14 mouse cellular contexts compared by ENCODE assay signal in the genomic region with DNA sequence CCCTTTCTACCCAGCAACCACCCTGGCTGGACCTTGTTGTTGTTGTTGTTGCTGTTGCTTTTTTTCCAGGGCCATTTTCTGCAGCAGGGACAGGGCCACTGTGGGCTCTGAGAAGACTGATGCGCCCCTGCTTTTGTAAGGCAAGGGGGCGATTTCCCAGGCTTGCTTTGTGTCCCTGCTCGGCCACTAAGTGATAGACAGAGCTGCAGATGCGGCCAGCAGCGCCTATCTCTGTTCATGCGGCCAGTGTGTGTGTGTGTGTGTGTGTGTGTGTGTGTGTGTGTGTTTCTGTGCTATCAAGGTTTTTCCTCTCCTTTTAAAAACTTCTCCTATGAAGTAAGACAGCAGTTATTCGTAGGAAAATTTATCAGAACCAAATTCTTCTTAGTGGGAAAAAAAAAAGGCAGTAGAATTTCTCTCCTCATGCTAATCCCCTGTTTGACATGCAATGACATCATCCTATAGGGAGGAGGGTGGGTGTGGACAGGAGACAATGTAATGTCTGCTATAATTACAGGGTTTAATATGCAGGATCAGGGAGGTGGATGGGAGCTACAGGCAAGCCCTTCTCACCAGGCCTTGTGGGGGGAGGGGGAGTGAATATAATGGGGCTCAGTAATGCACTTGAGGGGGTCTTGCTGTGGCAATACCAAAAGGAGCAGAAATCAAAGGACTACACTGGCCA. TPM values are rescaled to one million over a fixed set of nuclear protein-coding genes. Genes with fewer than 3 reads are reported as not detected.
DNase-seq lines count a peak whose midpoint lies in the region; ATAC-seq and TF ChIP-seq lines count a peak whose summit lies in the region.
"Had no signal": no experiment of that assay in that cellular context is flagged by ENCODE, and none has a peak within 500 bp of the region (broad histone marks: within the 10 kb centered on the region; RNA-seq: fewer than 3 reads in every experiment).

No protein-coding gene starts in this region.

- no peaks in the 10 kb centered on the region for H3K36me3 ChIP-seq in kidney, embryonic 15.5 days
- 0 out of 2 replicates have a peak, but pooled peaks cover 7% of the 10 kb centered on the region for H3K36me3 ChIP-seq in forebrain, embryonic 15.5 days
- H3K36me3 ChIP-seq in midbrain, embryonic 13.5 days: peaks cover 41% of the 10 kb centered on the region
- H3K36me3 ChIP-seq in stomach, embryonic 16.5 days (ENCODE audit: control insufficient read depth, insufficient read depth, low read length): no peaks in the 10 kb centered on the region

- no peak overlapping the region for H3K4me2 ChIP-seq in kidney, embryonic 15.5 days
- peak overlapping the region; percentile 13 for H3K4me2 ChIP-seq in forebrain, embryonic 15.5 days (replicated peaks)
- peak overlapping the region; percentile 45 for H3K4me2 ChIP-seq in midbrain, embryonic 13.5 days (replicated peaks)
- no peak overlapping the region for H3K4me2 ChIP-seq in stomach, embryonic 16.5 days (ENCODE audit: low read depth, low read length)
- H3K4me2 ChIP-seq: limb, embryonic 13.5 days had no signal

- H3K27me3 ChIP-seq in kidney, embryonic 15.5 days: no peaks in the 10 kb centered on the region
- H3K27me3 ChIP-seq in forebrain, embryonic 15.5 days: no peaks in the 10 kb centered on the region
- no peaks in the 10 kb centered on the region for H3K27me3 ChIP-seq in midbrain, embryonic 13.5 days
- H3K27me3 ChIP-seq in stomach, embryonic 16.5 days (ENCODE audit: control insufficient read depth, insufficient read depth, low read length): no peaks in the 10 kb centered on the region
- H3K27me3 ChIP-seq: limb, embryonic 13.5 days; Patski had no signal

- TF ChIP-seq POLR2A in lung, adult 2 months (IDR thresholded peaks at IDR 0.05; ENCODE audit: borderline replicate concordance, extremely low read depth, low read depth, low read length): no peak

- DNase-seq in kidney, postnatal 10 days: no peak
- no peak for DNase-seq in thymus, postnatal 36 days
- no peak for DNase-seq in left cerebral cortex, adult 18-20 months (ENCODE audit: low spot score in 2 of 2)
- no peak for DNase-seq in lung, adult 2 months
- DNase-seq: cerebellum, adult 2 months; heart, adult 18-20 months; kidney, postnatal 25 days; lung, postnatal 4 days had no signal

- no peak overlapping the region for H3K9ac ChIP-seq in kidney, embryonic 15.5 days
- peak overlapping the region; percentile 17; the same call in 1 of the 2 replicates for H3K9ac ChIP-seq in forebrain, embryonic 15.5 days (replicated peaks)
- H3K9ac ChIP-seq in midbrain, embryonic 13.5 days (replicated peaks): peak overlapping the region; percentile 21; the same call in 1 of the 2 replicates
- no peak overlapping the region for H3K9ac ChIP-seq in stomach, embryonic 16.5 days (ENCODE audit: low read length)
- H3K9ac ChIP-seq: limb, embryonic 13.5 days had no signal

- no peak overlapping the region for H3K4me3 ChIP-seq in kidney, embryonic 15.5 days (replicated peaks)
- no peak overlapping the region for H3K4me3 ChIP-seq in forebrain, embryonic 15.5 days
- no peak overlapping the region for H3K4me3 ChIP-seq in midbrain, embryonic 13.5 days (replicated peaks)
- H3K4me3 ChIP-seq in stomach, embryonic 16.5 days (replicated peaks; ENCODE audit: low read length): no peak overlapping the region
- H3K4me3 ChIP-seq in lung, adult 2 months (replicated peaks; ENCODE audit: extremely low read depth, low read depth, low read length): no peak overlapping the region
- H3K4me3 ChIP-seq: limb, embryonic 13.5 days had no signal

- ATAC-seq in kidney, embryonic 15.5 days (replicated peaks; ENCODE audit: low FRiP score): 0 out of 2 replicates have a peak, but pooled peaks have one; percentile 18
- peak; percentile 60 for ATAC-seq in forebrain, embryonic 15.5 days (replicated peaks)
- peak; percentile 89 for ATAC-seq in midbrain, embryonic 13.5 days
- 0 out of 2 replicates have a peak, but pooled peaks have one; percentile 47 for ATAC-seq in stomach, embryonic 16.5 days (ENCODE audit: insufficient read depth, low FRiP score)
- ATAC-seq: Patski had no signal

- H3K9me3 ChIP-seq in kidney, embryonic 15.5 days (replicated peaks): no peaks in the 10 kb centered on the region
- H3K9me3 ChIP-seq in forebrain, embryonic 15.5 days: no peaks in the 10 kb centered on the region
- H3K9me3 ChIP-seq in midbrain, embryonic 13.5 days: no peaks in the 10 kb centered on the region
- H3K9me3 ChIP-seq in stomach, embryonic 16.5 days (replicated peaks; ENCODE audit: control insufficient read depth, low read length): no peaks in the 10 kb centered on the region
- H3K9me3 ChIP-seq: limb, embryonic 13.5 days had no signal

- H3K27ac ChIP-seq in kidney, embryonic 15.5 days: no peak overlapping the region
- H3K27ac ChIP-seq in forebrain, embryonic 15.5 days (replicated peaks): peak overlapping the region; percentile 78
- peak overlapping the region; percentile 87 for H3K27ac ChIP-seq in midbrain, embryonic 13.5 days
- H3K27ac ChIP-seq in stomach, embryonic 16.5 days (ENCODE audit: low read length): peak overlapping the region; percentile 32
- H3K27ac ChIP-seq: limb, embryonic 13.5 days had no signal

- peaks cover 9% of the 10 kb centered on the region; the same call in 1 of the 2 replicates for H3K4me1 ChIP-seq in kidney, embryonic 15.5 days
- peaks cover 66% of the 10 kb centered on the region for H3K4me1 ChIP-seq in forebrain, embryonic 15.5 days
- H3K4me1 ChIP-seq in midbrain, embryonic 13.5 days (replicated peaks): peaks cover 88% of the 10 kb centered on the region
- H3K4me1 ChIP-seq in stomach, embryonic 16.5 days (ENCODE audit: control insufficient read depth, insufficient read depth, low read length): peaks cover 14% of the 10 kb centered on the region
- no peaks in the 10 kb centered on the region for H3K4me1 ChIP-seq in lung, adult 2 months (ENCODE audit: control insufficient read depth, insufficient read depth, low read length)

- TF ChIP-seq CTCF in lung, adult 2 months (IDR thresholded peaks at IDR 0.05; ENCODE audit: insufficient read depth, low read length): no peak

- 69% methylated on average over 7 of the region's 7 CpGs for WGBS in kidney, embryonic 15.5 days
- 7% methylated on average over 7 of the region's 7 CpGs for WGBS in forebrain, embryonic 15.5 days
- WGBS in midbrain, embryonic 13.5 days: 6% methylated on average over 7 of the region's 7 CpGs
- WGBS in stomach, embryonic 16.5 days: 51% methylated on average over 7 of the region's 7 CpGs
- WGBS in lung, adult 2 months: 71% methylated on average over 7 of the region's 7 CpGs

RNA-seq across cellular contexts. Expression of a gene that starts 23.6 kb away (rescaled TPM):
- polyA plus RNA-seq in kidney, embryonic 15.5 days (2015; fragmentation: Nextera tagmentation; extraction: Ambion mirVana): 52.1 and 76.4 TPM in 2 replicates
- polyA plus RNA-seq in forebrain, embryonic 15.5 days (2015; fragmentation: Nextera tagmentation; extraction: Ambion mirVana): 1,899 and 1,916 TPM in 2 replicates
- polyA plus RNA-seq in midbrain, embryonic 13.5 days (2015; fragmentation: Nextera tagmentation; extraction: Ambion mirVana): 2,051 and 2,103 TPM in 2 replicates
- polyA plus RNA-seq in stomach, embryonic 16.5 days (2015; fragmentation: Nextera tagmentation; extraction: Ambion mirVana): 126 and 134 TPM in 2 replicates
- total RNA-seq in left cerebral cortex, adult 18-20 months (2021): 100 to 1,000 TPM; 597 to 612 TPM
- 2.3 and 4.1 TPM in 2 replicates for polyA plus RNA-seq in lung, adult 2 months (2012; rRNA removed)

Comparison
In these comparisons a context has a peak if more than half of its experiments do, and no peak if none do; other contexts are left out.
1. ATAC-seq: peak in every context shown above with its lines; median percentile 89 in midbrain, embryonic 13.5 days; 60 in forebrain, embryonic 15.5 days; 47 in stomach, embryonic 16.5 days; 18 in kidney, embryonic 15.5 days.
2. H3K4me2 ChIP-seq: peak in forebrain, embryonic 15.5 days (single experiment) and midbrain, embryonic 13.5 days (single experiment); none in kidney, embryonic 15.5 days (single experiment) and stomach, embryonic 16.5 days (single experiment).
3. H3K9ac ChIP-seq: peak in forebrain, embryonic 15.5 days (single experiment) and midbrain, embryonic 13.5 days (single experiment); none in kidney, embryonic 15.5 days (single experiment) and stomach, embryonic 16.5 days (single experiment).
4. RNA of a gene that starts 23.6 kb away (polyA plus RNA-seq): 2,051 to 2,103 TPM in midbrain, embryonic 13.5 days, 1,899 to 1,916 TPM in forebrain, embryonic 15.5 days, 126 to 134 TPM in stomach, embryonic 16.5 days and 52.1 to 76.4 TPM in kidney, embryonic 15.5 days; 2.3 to 4.1 TPM in lung, adult 2 months; every median in the first group is over 10 times any median in the second.